Mouse (Mus musculus) lung, postnatal 0 days (tissue): Measurements from ENCODE around the gene Aldh8a1.

Source experiments
- CTCF ChIP-seq: IDR thresholded peaks from 2 replicates; pipeline ENCODE4 v1.5.1; 2016; ENCODE audit warnings: antibody characterized with exemption, mild to moderate bottlenecking
- EP300 ChIP-seq: IDR thresholded peaks from 2 replicates; pipeline ENCODE4 v1.6.1; 2016; ENCODE audit warnings: antibody characterized with exemption, mild to moderate bottlenecking, control low read depth

GRCm38 (mm10) chr10:21426515-21426914, 49.4 kb downstream of the Aldh8a1 start:
- TF ChIP-seq EP300 (no peak), CTCF (no peak)
